Mouse (Mus musculus): ENCODE data around the gene Nat14. TPM values are rescaled to one million over a fixed set of nuclear protein-coding genes. Genes with fewer than 3 reads are reported as not detected.
A peak's percentile ranks its signal among the peaks of the same experiment; 100 is the strongest.

Gene Nat14
- polyA plus RNA-seq, 1 experiment from 2014 or later = 2.5 TPM

DNA sequence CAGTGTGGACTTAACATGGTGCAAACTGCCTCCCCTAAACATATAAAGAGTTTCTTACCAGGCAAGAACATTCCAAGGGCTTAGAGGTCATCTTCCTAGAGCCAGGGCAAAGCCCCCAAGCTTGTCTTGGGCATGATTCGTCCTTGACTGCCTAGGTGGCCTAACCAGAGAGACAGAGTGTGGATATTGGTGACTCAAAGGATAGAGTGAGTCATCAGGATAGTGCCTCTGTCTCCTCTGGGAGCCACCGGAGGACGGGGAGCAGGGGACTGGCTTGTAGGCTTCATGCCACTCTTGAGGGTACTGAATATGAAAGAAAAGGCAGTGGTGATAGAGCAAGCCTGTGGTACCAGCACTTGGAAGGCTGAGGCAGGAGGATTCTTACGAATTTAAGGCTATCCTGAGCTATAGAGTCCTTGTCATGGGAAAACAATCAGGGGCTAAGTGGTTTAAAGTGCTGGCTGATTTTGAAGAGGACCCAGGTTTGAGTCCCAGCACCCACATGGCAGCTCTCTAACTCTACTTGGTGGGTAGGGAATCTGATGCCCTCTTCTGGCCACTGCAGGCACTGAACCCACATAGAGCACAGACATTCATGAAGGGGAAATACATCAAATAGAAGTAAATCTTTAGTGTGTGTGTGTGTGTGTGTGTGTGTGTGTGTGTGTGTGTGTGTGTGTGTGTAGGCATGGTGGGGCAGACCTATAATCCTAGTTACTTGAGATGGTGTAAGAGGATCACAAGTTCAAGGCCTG lies 12.5 kb downstream of the Nat14 start:
- Histone ChIP-seq H3K9ac (ENCODE audit: low read length) (no peak overlapping the region), H3K27ac (ENCODE audit: low read length) (no peak overlapping the region), H3K36me3 (ENCODE audit: control insufficient read depth, insufficient read depth, low read length) (no peaks in the 10 kb centered on the region), H3K9me3 (ENCODE audit: control insufficient read depth, low read length) (no peaks in the 10 kb centered on the region), H3K27me3 (ENCODE audit: control insufficient read depth, insufficient read depth, low read depth, low read length) (no peaks in the 10 kb centered on the region), H3K4me3 (ENCODE audit: low read length) (no peak overlapping the region), H3K4me1 (replicated peaks; ENCODE audit: control insufficient read depth, insufficient read depth, low read length) (no peaks in the 10 kb centered on the region), H3K4me2 (ENCODE audit: low read depth, low read length) (no peak overlapping the region)
- WGBS = 69% methylated on average over 4 of the region's 4 CpGs
- ATAC-seq (ENCODE audit: low read depth) = no peak

DNA sequence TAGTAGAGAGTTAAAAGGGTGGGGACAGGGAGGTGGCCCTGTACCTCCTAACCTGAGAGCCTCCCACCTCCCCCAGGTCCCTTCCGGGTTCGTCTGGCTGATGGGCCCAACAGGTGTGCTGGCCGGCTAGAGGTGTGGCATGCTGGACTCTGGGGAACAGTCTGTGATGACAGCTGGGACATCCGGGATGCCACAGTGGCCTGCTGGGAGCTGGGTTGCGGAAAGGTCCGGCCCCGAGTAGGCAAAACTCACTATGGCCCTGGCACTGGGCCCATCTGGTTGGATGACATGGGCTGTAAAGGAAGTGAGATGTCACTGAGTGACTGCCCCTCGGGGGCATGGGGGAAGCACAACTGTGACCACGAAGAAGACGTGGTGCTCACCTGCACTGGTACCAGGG lies 15.0 kb downstream of the Nat14 start:
- Histone ChIP-seq H3K27me3 (ENCODE audit: control insufficient read depth, insufficient read depth, low read depth, low read length) (no peaks in the 10 kb centered on the region), H3K9me3 (ENCODE audit: control insufficient read depth, low read length) (no peaks in the 10 kb centered on the region), H3K27ac (ENCODE audit: low read length) (no peak overlapping the region), H3K4me3 (ENCODE audit: low read length) (no peak overlapping the region), H3K36me3 (ENCODE audit: control insufficient read depth, insufficient read depth, low read length) (no peaks in the 10 kb centered on the region), H3K9ac (ENCODE audit: low read length) (no peak overlapping the region), H3K4me1 (replicated peaks; ENCODE audit: control insufficient read depth, insufficient read depth, low read length) (no peaks in the 10 kb centered on the region), H3K4me2 (ENCODE audit: low read depth, low read length) (no peak overlapping the region)
- WGBS = 67% methylated on average over 10 of the region's 10 CpGs
- no peak for ATAC-seq (ENCODE audit: low read depth)

DNA sequence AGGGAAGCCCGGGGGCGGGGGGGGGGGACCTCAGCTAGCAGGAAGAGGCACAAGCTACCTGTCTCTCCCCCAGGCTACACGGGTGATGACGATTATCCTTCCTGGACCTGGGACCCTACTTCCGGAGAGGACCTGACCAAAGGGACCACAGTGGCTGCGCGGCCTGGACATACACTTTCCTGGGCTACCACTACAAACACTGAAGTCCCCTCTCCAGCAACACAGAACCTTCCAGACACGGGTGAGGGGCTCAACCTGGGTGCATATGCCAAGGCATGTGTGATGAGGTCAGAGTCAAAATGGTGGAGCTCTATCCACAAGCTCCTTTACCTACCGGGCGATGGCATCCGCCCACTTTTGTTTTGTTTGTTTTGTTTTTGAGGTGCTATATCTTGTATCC lies 15.6 kb downstream of the Nat14 start:
- Histone ChIP-seq H3K9me3 (ENCODE audit: control insufficient read depth, low read length) (no peaks in the 10 kb centered on the region), H3K27me3 (ENCODE audit: control insufficient read depth, insufficient read depth, low read depth, low read length) (no peaks in the 10 kb centered on the region), H3K4me1 (replicated peaks; ENCODE audit: control insufficient read depth, insufficient read depth, low read length) (no peaks in the 10 kb centered on the region), H3K4me2 (ENCODE audit: low read depth, low read length) (no peak overlapping the region), H3K27ac (ENCODE audit: low read length) (no peak overlapping the region), H3K36me3 (ENCODE audit: control insufficient read depth, insufficient read depth, low read length) (no peaks in the 10 kb centered on the region), H3K9ac (ENCODE audit: low read length) (no peak overlapping the region), H3K4me3 (ENCODE audit: low read length) (no peak overlapping the region)
- 60% methylated on average over 11 of the region's 11 CpGs for WGBS
- ATAC-seq (ENCODE audit: low read depth) = no peak

DNA sequence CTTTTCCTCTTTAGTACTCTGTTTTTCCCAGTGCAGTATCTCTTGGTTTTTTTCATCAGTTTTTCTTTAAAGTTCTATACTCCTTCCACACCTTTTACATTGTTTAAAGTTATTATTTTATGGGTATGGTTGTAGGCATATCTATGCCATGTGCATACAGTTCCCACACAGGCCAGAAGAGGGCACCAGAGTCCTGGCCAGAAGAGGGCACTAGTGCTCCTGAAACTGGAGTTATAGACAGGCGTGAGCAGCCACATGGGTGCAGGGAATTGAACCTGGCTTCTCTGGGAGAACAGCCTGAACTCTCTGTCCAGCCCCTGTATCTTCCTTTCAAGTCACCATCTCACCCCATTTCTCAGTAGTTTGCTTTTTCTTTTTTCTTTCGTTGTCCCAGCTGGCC lies 16.6 kb downstream of the Nat14 start:
- no peaks in the 10 kb centered on the region for H3K36me3 ChIP-seq (ENCODE audit: control insufficient read depth, insufficient read depth, low read length)
- H3K9me3 ChIP-seq (ENCODE audit: control insufficient read depth, low read length) = no peaks in the 10 kb centered on the region
- ATAC-seq (ENCODE audit: low read depth) = 0 out of 2 replicates have a peak, but pooled peaks have one; percentile 46
- WGBS = 19% methylated on average over 2 of the region's 2 CpGs
- no peak overlapping the region for H3K4me3 ChIP-seq (ENCODE audit: low read length)
- no peak overlapping the region for H3K4me2 ChIP-seq (ENCODE audit: low read depth, low read length)
- H3K27ac ChIP-seq (ENCODE audit: low read length) = no peak overlapping the region
- H3K4me1 ChIP-seq (replicated peaks; ENCODE audit: control insufficient read depth, insufficient read depth, low read length) = no peaks in the 10 kb centered on the region; the same call in 1 of the 2 replicates
- no peaks in the 10 kb centered on the region for H3K27me3 ChIP-seq (ENCODE audit: control insufficient read depth, insufficient read depth, low read depth, low read length)
- no peak overlapping the region for H3K9ac ChIP-seq (ENCODE audit: low read length)

DNA sequence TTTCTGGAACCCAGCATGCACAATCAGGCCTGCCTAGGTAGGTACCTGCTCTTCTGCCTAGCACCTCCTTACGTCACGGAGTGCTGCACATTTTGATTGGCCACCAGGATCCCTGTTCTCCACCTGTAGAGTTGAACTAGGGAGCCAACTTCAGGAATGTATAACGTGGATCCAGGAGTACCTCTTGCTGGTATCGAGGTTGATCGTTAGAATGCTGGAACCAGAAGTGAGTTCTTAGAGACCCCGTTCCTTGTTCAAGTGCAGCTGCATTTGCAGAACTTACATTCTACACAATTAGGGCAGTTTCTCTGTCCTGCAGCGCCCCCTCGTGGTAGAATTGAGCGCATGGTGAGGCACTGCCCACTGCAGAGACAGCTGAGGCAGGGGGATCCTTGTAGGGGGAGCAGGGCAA lies 18.2 kb downstream of the Nat14 start:
- H3K27me3 ChIP-seq (ENCODE audit: control insufficient read depth, insufficient read depth, low read depth, low read length) = no peaks in the 10 kb centered on the region
- no peak overlapping the region for H3K9ac ChIP-seq (ENCODE audit: low read length)
- H3K27ac ChIP-seq (ENCODE audit: low read length) = no peak overlapping the region
- no peak overlapping the region for H3K4me3 ChIP-seq (ENCODE audit: low read length)
- H3K4me1 ChIP-seq (replicated peaks; ENCODE audit: control insufficient read depth, insufficient read depth, low read length) = no peaks in the 10 kb centered on the region; the same call in 1 of the 2 replicates
- peak; percentile 37; the same call in 1 of the 2 replicates for ATAC-seq (ENCODE audit: low read depth)
- H3K9me3 ChIP-seq (ENCODE audit: control insufficient read depth, low read length) = no peaks in the 10 kb centered on the region
- H3K4me2 ChIP-seq (ENCODE audit: low read depth, low read length) = no peak overlapping the region
- H3K36me3 ChIP-seq (ENCODE audit: control insufficient read depth, insufficient read depth, low read length) = no peaks in the 10 kb centered on the region
- WGBS = 24% methylated on average over 9 of the region's 9 CpGs

DNA sequence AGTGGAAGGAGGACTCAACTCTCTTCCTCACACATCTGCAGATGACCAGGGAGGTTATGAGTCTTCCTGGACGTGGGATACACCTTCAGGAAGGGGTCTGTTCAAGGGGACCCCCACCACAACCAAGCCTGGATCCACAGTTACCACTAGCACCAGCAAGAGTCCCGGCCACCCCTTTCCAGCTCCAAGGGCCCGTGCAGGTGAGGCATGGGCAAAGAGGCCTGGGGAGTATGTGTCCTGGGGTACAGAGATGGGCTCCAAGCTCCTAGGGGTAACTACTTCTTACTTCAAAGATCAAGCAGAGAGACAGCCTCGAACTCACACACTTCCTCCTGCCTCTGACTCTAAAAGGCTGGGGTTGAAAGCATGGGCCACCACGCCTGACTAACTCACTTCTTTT lies 20.8 kb downstream of the Nat14 start:
- Histone ChIP-seq H3K4me1 (replicated peaks; ENCODE audit: control insufficient read depth, insufficient read depth, low read length) (no peaks in the 10 kb centered on the region; the same call in 1 of the 2 replicates), H3K4me3 (ENCODE audit: low read length) (no peak overlapping the region), H3K9ac (ENCODE audit: low read length) (no peak overlapping the region), H3K27ac (ENCODE audit: low read length) (no peak overlapping the region), H3K4me2 (ENCODE audit: low read depth, low read length) (no peak overlapping the region), H3K36me3 (ENCODE audit: control insufficient read depth, insufficient read depth, low read length) (no peaks in the 10 kb centered on the region), H3K27me3 (ENCODE audit: control insufficient read depth, insufficient read depth, low read depth, low read length) (no peaks in the 10 kb centered on the region), H3K9me3 (ENCODE audit: control insufficient read depth, low read length) (no peaks in the 10 kb centered on the region)
- no peak for ATAC-seq (ENCODE audit: low read depth)
- 41% methylated on average over 5 of the region's 5 CpGs for WGBS

DNA sequence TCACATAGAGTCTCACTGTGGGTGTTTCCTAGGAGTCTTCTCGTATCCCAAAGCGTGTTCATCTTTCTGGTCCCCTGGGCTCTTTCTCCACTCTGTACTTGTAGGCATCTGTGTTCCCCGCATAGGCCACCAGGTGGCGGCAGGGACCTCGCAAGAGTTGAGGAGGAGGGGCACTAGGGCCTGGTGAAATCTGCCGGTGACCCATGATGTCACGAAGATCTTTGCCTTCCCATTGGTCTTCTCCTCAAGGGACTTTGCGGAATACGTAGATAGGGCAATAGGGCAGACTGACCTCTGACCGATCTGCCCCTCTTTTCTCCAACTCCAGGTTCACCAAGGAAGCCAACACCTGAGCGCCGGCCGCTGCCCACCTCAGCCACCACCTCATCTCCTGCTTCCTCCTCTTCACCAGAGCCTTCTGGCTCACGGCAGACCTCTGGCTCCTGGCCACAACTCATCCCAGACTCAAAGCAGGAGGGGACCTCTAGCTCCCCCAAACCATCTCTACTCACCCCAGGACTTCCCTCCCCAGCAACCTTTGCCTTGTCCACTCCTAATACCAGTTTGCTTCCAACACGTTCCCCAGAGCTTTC lies 21.5 kb downstream of the Nat14 start:
- Histone ChIP-seq H3K4me1 (replicated peaks; ENCODE audit: control insufficient read depth, insufficient read depth, low read length) (no peaks in the 10 kb centered on the region; the same call in 1 of the 2 replicates), H3K27ac (ENCODE audit: low read length) (no peak overlapping the region), H3K9me3 (ENCODE audit: control insufficient read depth, low read length) (no peaks in the 10 kb centered on the region), H3K4me3 (ENCODE audit: low read length) (peak overlapping the region; percentile 31), H3K36me3 (ENCODE audit: control insufficient read depth, insufficient read depth, low read length) (no peaks in the 10 kb centered on the region), H3K9ac (ENCODE audit: low read length) (no peak overlapping the region), H3K4me2 (ENCODE audit: low read depth, low read length) (peak overlapping the region; percentile 55), H3K27me3 (ENCODE audit: control insufficient read depth, insufficient read depth, low read depth, low read length) (no peaks in the 10 kb centered on the region)
- WGBS = 17% methylated on average over 15 of the region's 15 CpGs
- ATAC-seq (ENCODE audit: low read depth) = peak; percentile 87

DNA sequence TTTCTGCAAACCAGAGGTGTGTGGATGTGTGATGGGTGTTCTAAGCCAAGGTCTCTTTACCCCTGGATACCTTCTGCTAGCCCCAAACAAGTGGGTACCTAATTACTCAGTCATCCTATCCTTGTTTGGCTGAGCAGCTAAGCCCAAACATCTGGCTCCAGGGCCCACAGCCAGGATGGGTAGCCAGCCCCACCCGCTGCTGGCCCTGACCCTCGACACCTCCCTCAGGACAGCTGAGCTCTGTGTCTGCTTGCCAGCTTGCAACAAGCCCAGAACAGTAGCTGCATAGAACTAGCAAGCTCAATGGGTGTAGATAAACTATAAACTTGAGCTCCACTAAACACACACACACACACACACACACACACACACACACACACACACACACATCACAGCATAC lies 26.0 kb downstream of the Nat14 start:
- Histone ChIP-seq H3K27ac (ENCODE audit: low read length) (no peak overlapping the region), H3K4me1 (replicated peaks; ENCODE audit: control insufficient read depth, insufficient read depth, low read length) (no peaks in the 10 kb centered on the region; the same call in 1 of the 2 replicates), H3K9ac (ENCODE audit: low read length) (no peak overlapping the region), H3K27me3 (ENCODE audit: control insufficient read depth, insufficient read depth, low read depth, low read length) (no peaks in the 10 kb centered on the region), H3K36me3 (ENCODE audit: control insufficient read depth, insufficient read depth, low read length) (no peaks in the 10 kb centered on the region), H3K4me2 (ENCODE audit: low read depth, low read length) (no peak overlapping the region), H3K4me3 (ENCODE audit: low read length) (no peak overlapping the region), H3K9me3 (ENCODE audit: control insufficient read depth, low read length) (no peaks in the 10 kb centered on the region)
- ATAC-seq (ENCODE audit: low read depth) = no peak; the same call in 1 of the 2 replicates
- 16% methylated on average over 2 of the region's 2 CpGs for WGBS

DNA sequence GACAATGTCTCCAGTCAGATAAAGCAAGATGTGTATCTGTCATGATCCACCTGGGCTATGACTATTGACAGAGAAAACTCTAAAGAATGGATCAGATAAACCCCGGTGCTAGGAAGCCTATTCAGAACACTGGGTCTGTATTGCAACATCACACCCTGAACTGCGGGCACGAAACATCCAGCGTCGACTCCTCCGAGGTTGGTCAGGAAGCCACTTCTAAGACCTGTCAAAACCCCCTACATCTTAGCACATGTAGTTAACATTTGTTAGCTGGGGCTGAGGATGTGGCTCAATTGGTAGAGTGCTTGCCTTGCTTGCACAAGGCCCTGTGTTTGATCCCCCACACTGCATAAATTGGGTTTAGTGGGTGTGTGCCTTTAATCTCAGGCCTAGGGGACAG lies 26.6 kb downstream of the Nat14 start:
- no peaks in the 10 kb centered on the region for H3K9me3 ChIP-seq (ENCODE audit: control insufficient read depth, low read length)
- no peak overlapping the region for H3K9ac ChIP-seq (ENCODE audit: low read length)
- no peak overlapping the region for H3K27ac ChIP-seq (ENCODE audit: low read length)
- no peaks in the 10 kb centered on the region; the same call in 1 of the 2 replicates for H3K4me1 ChIP-seq (replicated peaks; ENCODE audit: control insufficient read depth, insufficient read depth, low read length)
- 27% methylated on average over 6 of the region's 6 CpGs for WGBS
- no peak overlapping the region for H3K4me2 ChIP-seq (ENCODE audit: low read depth, low read length)
- ATAC-seq (ENCODE audit: low read depth) = no peak
- no peaks in the 10 kb centered on the region for H3K36me3 ChIP-seq (ENCODE audit: control insufficient read depth, insufficient read depth, low read length)
- H3K27me3 ChIP-seq (ENCODE audit: control insufficient read depth, insufficient read depth, low read depth, low read length) = no peaks in the 10 kb centered on the region
- H3K4me3 ChIP-seq (ENCODE audit: low read length) = no peak overlapping the region

Data from lung, embryonic 16.5 days (tissue).